Mouse (Mus musculus) embryonic facial prominence, embryonic 14.5 days (tissue): ENCODE results near the gene Sstr3. TPM values are rescaled to one million over a fixed set of nuclear protein-coding genes. Genes with fewer than 3 reads are reported as not detected.

ENCODE experiments used
- ATAC-seq: fragments of 200-750 bp; cut with Nextera tagmentation; 2 replicates; pipeline ENCODE4 v1.8.0; 2017; ENCODE audit warnings: low read depth, moderate number of reproducible peaks, moderate TSS enrichment
- DNase-seq: peaks from one replicate; pipeline ENCODE4 v3.0.0-alpha.2; 2015; ENCODE audit warnings: low spot score
- H3K27ac ChIP-seq: fragments of 300-500 bp; sonication (generic); replicated peaks from 2 replicates; pipeline ENCODE4 v1.5.1; 2014; ENCODE audit warnings: low read depth, mild to moderate bottlenecking, low read length, moderate library complexity
- H3K27me3 ChIP-seq: fragments of 300-500 bp; sonication (generic); replicated peaks from 2 replicates; pipeline ENCODE4 v1.6.1; 2014; ENCODE audit warnings: low read length; ENCODE audit not compliant: control insufficient read depth, insufficient read depth
- H3K36me3 ChIP-seq: fragments of 300-500 bp; sonication (generic); 2 replicates; pipeline ENCODE4 v1.6.1; 2014; ENCODE audit warnings: low read length, mixed read lengths; ENCODE audit not compliant: control insufficient read depth, insufficient read depth
- H3K4me1 ChIP-seq: fragments of 300-500 bp; sonication (generic); 2 replicates; pipeline ENCODE4 v1.6.1; 2014; ENCODE audit warnings: antibody characterized with exemption, low read length; ENCODE audit not compliant: control insufficient read depth, insufficient read depth
- H3K4me2 ChIP-seq: fragments of 300-500 bp; sonication (generic); 2 replicates; pipeline ENCODE4 v1.6.1; 2014; ENCODE audit warnings: low read depth, mild to moderate bottlenecking, low read length, moderate library complexity, mixed read lengths
- H3K4me3 ChIP-seq: fragments of 300-500 bp; sonication (generic); 2 replicates; pipeline ENCODE4 v1.5.1; 2014; ENCODE audit warnings: low read depth, mild to moderate bottlenecking, low read length
- H3K9ac ChIP-seq: fragments of 300-500 bp; sonication (generic); 2 replicates; pipeline ENCODE4 v1.6.1; 2014; ENCODE audit warnings: low read depth, mild to moderate bottlenecking, low read length, moderate library complexity, mixed read lengths
- H3K9me3 ChIP-seq: fragments of 300-500 bp; sonication (generic); 2 replicates; pipeline ENCODE4 v1.6.1; 2016; ENCODE audit warnings: low read length; ENCODE audit not compliant: control insufficient read depth
- WGBS: fragments of 180-500 bp; shearing (Covaris S2); extraction: QIAGEN DNeasy Blood & Tissue Kit; methylation state at CpG from one replicate; pipeline ENCODE4 v1.1.7; 2014; 5-methylcytosine and 5-hydroxymethylcytosine counted together
- polyA plus RNA-seq: library from polyadenylated mRNA; unstranded; fragments of >200 nt; fragmentation: Nextera tagmentation; extraction: Ambion mirVana; gene quantifications from 2 replicates; pipeline ENCODE4 v1.2.1, GENCODE M21; 2014

Sstr3 gene
- polyA plus RNA-seq, 1 experiment from 2014 or later, result 0.14 TPM

GRCm38 (mm10) chr15:78518221-78518620 is 26.3 kb downstream of the Sstr3 start:
- H3K36me3 ChIP-seq, result no peaks in the 10 kb centered on the region
- peaks cover 16% of the 10 kb centered on the region for H3K4me1 ChIP-seq
- ATAC-seq, result no peak
- no peaks in the 10 kb centered on the region for H3K27me3 ChIP-seq
- H3K4me3 ChIP-seq, result no peak overlapping the region
- 52% methylated on average over 7 of the region's 7 CpGs for WGBS
- DNase-seq, result no peak
- no peaks in the 10 kb centered on the region for H3K9me3 ChIP-seq
- H3K4me2 ChIP-seq, result no peak overlapping the region
- no peak overlapping the region for H3K27ac ChIP-seq
- no peak overlapping the region for H3K9ac ChIP-seq

GRCm38 (mm10) chr15:78515759-78516158 is 28.7 kb downstream of the Sstr3 start:
- H3K36me3 ChIP-seq, result no peaks in the 10 kb centered on the region
- ATAC-seq, result no peak

GRCm38 (mm10) chr15:78514393-78515146 is 29.9 kb downstream of the Sstr3 start:
- Histone ChIP-seq H3K36me3 (no peaks in the 10 kb centered on the region), H3K27ac (peak overlapping the region; percentile 81), H3K4me2 (no peak overlapping the region), H3K9me3 (no peaks in the 10 kb centered on the region), H3K4me1 (peaks cover 22% of the 10 kb centered on the region), H3K4me3 (no peak overlapping the region), H3K9ac (no peak overlapping the region), H3K27me3 (no peaks in the 10 kb centered on the region)
- WGBS, result 19% methylated on average over 7 of the region's 7 CpGs
- DNase-seq (peak; percentile 78), ATAC-seq (peak; percentile 34)

More at GRCm38 (mm10) chr15:78515759-78516158, 28.7 kb downstream of the Sstr3 start:
- no peak overlapping the region for H3K4me3 ChIP-seq
- H3K27ac ChIP-seq, result peak overlapping the region; percentile 81
- H3K27me3 ChIP-seq, result no peaks in the 10 kb centered on the region
- peaks cover 16% of the 10 kb centered on the region for H3K4me1 ChIP-seq
- H3K9ac ChIP-seq, result no peak overlapping the region
- no peaks in the 10 kb centered on the region for H3K9me3 ChIP-seq
- DNase-seq, result no peak
- WGBS, result 43% methylated on average over 5 of the region's 6 CpGs
- no peak overlapping the region for H3K4me2 ChIP-seq

- Histone ChIP-seq H3K4me1 (peaks cover 22% of the 10 kb centered on the region), H3K9me3 (no peaks in the 10 kb centered on the region), H3K36me3 (no peaks in the 10 kb centered on the region), H3K27ac (no peak overlapping the region), H3K27me3 (no peaks in the 10 kb centered on the region), H3K4me3 (no peak overlapping the region), H3K9ac (no peak overlapping the region), H3K4me2 (no peak overlapping the region)
- ATAC-seq (no peak), DNase-seq (no peak)
- WGBS, result 81% methylated on average over 14 of the region's 14 CpGs
Measured at GRCm38 (mm10) chr15:78513019-78513418, 31.5 kb downstream of the Sstr3 start.

- no peak for ATAC-seq
- WGBS, result 73% methylated on average over 5 of the region's 7 CpGs
Measured at GRCm38 (mm10) chr15:78511951-78512350, 32.5 kb downstream of the Sstr3 start.

GRCm38 (mm10) chr15:78510736-78511135 is 33.7 kb downstream of the Sstr3 start:
- no peaks in the 10 kb centered on the region for H3K36me3 ChIP-seq
- no peak overlapping the region for H3K9ac ChIP-seq
- no peaks in the 10 kb centered on the region for H3K9me3 ChIP-seq
- no peak overlapping the region for H3K4me3 ChIP-seq
- WGBS, result 86% methylated on average over 6 of the region's 6 CpGs
- ATAC-seq (no peak), DNase-seq (no peak)
- no peaks in the 10 kb centered on the region for H3K27me3 ChIP-seq
- H3K27ac ChIP-seq, result no peak overlapping the region
- no peak overlapping the region for H3K4me2 ChIP-seq
- H3K4me1 ChIP-seq, result peaks cover 15% of the 10 kb centered on the region

More at GRCm38 (mm10) chr15:78511951-78512350, 32.5 kb downstream of the Sstr3 start:
- Histone ChIP-seq H3K9me3 (no peaks in the 10 kb centered on the region), H3K4me3 (no peak overlapping the region), H3K4me2 (no peak overlapping the region), H3K27me3 (no peaks in the 10 kb centered on the region), H3K4me1 (peaks cover 22% of the 10 kb centered on the region), H3K27ac (no peak overlapping the region), H3K36me3 (no peaks in the 10 kb centered on the region), H3K9ac (no peak overlapping the region)
- DNase-seq, result no peak

GRCm38 (mm10) chr15:78510121-78510576 is 34.3 kb downstream of the Sstr3 start:
- Histone ChIP-seq H3K4me2 (no peak overlapping the region), H3K27me3 (no peaks in the 10 kb centered on the region), H3K9me3 (no peaks in the 10 kb centered on the region), H3K27ac (0 out of 2 replicates have a peak overlapping the region, but pooled peaks have one; percentile 6), H3K36me3 (no peaks in the 10 kb centered on the region), H3K9ac (no peak overlapping the region), H3K4me1 (peaks cover 10% of the 10 kb centered on the region), H3K4me3 (no peak overlapping the region)
- WGBS, result 63% methylated on average over 6 of the region's 8 CpGs
- ATAC-seq, result no peak
- DNase-seq, result no peak

- H3K4me1 ChIP-seq, result peaks cover 5% of the 10 kb centered on the region
- ATAC-seq, result peak; percentile 35; the same call in 1 of the 2 replicates
- peaks cover 3% of the 10 kb centered on the region; the same call in 1 of the 2 replicates for H3K9me3 ChIP-seq
- no peak overlapping the region for H3K9ac ChIP-seq
- no peak overlapping the region for H3K27ac ChIP-seq
- H3K4me3 ChIP-seq, result no peak overlapping the region
- H3K4me2 ChIP-seq, result no peak overlapping the region
- 49% methylated on average over 12 of the region's 12 CpGs for WGBS
- DNase-seq, result no peak
- no peaks in the 10 kb centered on the region for H3K27me3 ChIP-seq
- no peaks in the 10 kb centered on the region for H3K36me3 ChIP-seq
Measured at GRCm38 (mm10) chr15:78509297-78509899, 35.1 kb downstream of the Sstr3 start.
